Mouse (Mus musculus): ENCODE data around the gene Fam166a.

DNA sequence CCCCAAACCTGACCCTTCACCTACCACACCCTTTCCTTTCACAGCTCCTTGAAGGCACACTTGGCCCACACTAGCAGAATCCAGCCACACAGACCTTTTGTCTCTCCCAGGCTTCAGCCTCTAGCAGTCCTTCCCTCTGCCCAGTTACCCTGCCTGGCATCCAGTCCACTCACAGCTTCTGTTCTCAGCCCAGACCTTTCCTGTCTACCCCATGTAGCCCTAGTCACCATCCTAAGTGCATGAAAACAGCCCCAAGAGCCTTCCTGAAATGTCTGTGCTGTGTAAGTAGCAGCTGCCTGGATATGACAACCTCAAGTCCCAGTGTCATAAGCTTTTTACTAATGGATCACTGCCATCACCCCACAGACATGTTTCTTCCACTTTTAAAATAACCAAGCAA is 20.6 kb upstream of the Fam166a start:
- TF ChIP-seq CTCF (IDR thresholded peaks at IDR 0.05; ENCODE audit: borderline replicate concordance, extremely low read depth, insufficient read depth, insufficient read length), result no peak
- TF ChIP-seq POLR2A (IDR thresholded peaks at IDR 0.05; ENCODE audit: borderline replicate concordance, extremely low read depth, insufficient read depth, insufficient read length, poor library complexity, severe bottlenecking), result no peak

Data from brain, embryonic 14.5 days (tissue).